Mouse (Mus musculus): ENCODE measurements around the gene Hist4h4. TPM values are rescaled to one million over a fixed set of nuclear protein-coding genes. Genes with fewer than 3 reads are reported as not detected.
A peak's percentile ranks its signal among the peaks of the same experiment; 100 is the strongest.

Gene Hist4h4
- 10 to 100 TPM in 1 of 2 experiments, 1 to 10 TPM in 1; 9.6 to 11.8 TPM for total RNA-seq (2021)

GRCm38 (mm10) chr6:136803739-136804633 is at the start of gene Hist4h4:
TSS of gene Hist4h4 (minus strand) at chr6:136804415.
- intact Hi-C loops (cut with DNase I) = no loop called here

DNA sequence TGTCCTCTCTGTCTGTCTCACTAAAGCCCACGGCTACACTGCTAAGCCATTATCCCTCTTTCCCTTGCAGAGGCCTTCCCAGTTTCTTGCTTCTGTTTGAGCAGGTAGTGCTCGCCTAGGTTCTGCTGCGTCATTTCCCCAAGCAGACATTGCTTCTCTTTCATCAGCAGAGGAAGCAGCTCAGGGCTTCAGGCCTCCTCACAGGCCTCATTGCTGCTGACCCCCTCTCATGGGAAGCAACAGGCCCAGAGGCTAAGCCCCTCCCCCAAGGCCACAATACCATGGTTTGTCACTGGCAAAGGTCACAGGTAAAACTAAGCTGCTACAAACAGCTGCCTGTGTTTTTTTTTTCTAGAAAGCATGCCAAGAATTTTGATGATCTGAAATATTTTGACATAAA is 48.5 kb upstream of the Hist4h4 start:
- intact Hi-C loops (cut with DNase I) = no loop called here
- DNase-seq (ENCODE audit: extremely low spot score in 1 of 2, low spot score in 2 of 2) = no peak

More at GRCm38 (mm10) chr6:136803739-136804633, at the start of gene Hist4h4:
- peak; percentile 93 to 98 for DNase-seq (ENCODE audit: extremely low spot score in 1 of 2, low spot score in 2 of 2)

DNA sequence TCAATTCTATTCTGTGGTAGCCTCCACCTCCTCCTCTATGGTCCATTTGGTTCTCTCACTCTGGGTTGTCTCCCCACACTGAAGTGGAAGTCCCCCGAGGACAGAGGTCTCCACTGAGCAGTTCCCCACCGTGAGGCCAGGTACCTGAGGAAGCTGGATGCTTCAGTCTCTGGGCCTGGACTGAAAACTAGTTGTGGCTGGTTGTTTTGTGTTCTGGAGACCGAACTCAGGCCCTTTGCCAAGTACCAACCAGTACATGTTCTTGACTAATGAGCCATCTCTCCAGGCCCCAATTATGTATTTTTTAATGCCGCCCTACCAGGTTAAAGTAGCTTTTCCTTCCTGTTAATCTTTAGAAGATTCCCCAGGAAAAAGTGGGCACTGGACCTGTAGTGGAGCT is 48.1 kb upstream of the Hist4h4 start:
- DNase-seq (ENCODE audit: extremely low spot score in 1 of 2, low spot score in 2 of 2) = no peak
- intact Hi-C loops (cut with DNase I) = no loop called here

DNA sequence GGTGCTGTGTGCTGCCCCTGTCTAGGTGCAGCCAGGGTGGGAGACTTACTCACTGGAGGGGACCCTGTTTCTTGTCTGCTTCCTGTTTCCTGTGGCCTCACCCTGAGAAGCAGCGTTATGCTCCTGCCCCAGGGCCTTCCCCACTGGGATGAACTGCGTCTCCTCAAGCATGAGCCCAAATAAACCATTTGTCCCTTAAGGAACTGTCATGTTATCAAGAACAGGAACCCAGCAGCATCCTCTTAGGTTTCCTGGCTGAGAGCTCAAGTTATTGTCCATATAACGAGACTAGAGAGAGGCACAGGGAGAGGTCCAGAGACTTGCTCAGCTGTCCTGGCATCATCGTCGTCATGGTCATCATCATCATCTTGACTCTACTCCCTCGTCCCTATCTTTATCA is 46.1 kb upstream of the Hist4h4 start:
- DNase-seq (ENCODE audit: extremely low spot score in 1 of 2, low spot score in 2 of 2) = no peak
- intact Hi-C loops (cut with DNase I) = no loop called here

GRCm38 (mm10) chr6:136848971-136849370 is 44.8 kb upstream of the Hist4h4 start:
- no peak for DNase-seq (ENCODE audit: extremely low spot score in 1 of 2, low spot score in 2 of 2)
- intact Hi-C loops (cut with DNase I) = no loop called here

DNA sequence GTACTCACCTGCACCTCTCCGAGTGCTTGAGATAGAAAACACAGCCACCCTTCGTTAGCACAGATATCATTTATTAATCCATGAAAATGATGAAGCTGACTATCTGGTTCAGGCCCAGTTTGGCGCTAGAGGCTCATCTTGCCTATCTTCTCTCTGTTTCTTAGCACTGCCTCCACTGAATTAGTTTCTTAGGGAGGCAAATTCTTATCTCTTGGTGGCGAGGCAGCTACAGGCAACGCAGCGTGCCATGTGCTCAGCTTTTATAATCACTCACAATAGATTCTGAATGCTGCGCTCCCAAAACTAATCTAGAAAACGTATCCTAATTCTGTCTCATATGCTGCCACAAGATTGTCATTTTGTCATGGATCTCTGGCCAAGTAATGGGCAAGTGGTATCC is 44.2 kb upstream of the Hist4h4 start:
- DNase-seq (ENCODE audit: extremely low spot score in 1 of 2, low spot score in 2 of 2) = no peak
- intact Hi-C loops (cut with DNase I) = no loop called here

GRCm38 (mm10) chr6:136847790-136848189 is 43.6 kb upstream of the Hist4h4 start:
- intact Hi-C loops (cut with DNase I) = no loop called here
- peak in 1 of 2 experiments; percentile 68 for DNase-seq (ENCODE audit: extremely low spot score in 1 of 2, low spot score in 2 of 2)

- intact Hi-C loops (cut with DNase I) = no loop called here
- no peak for DNase-seq (ENCODE audit: extremely low spot score in 1 of 2, low spot score in 2 of 2)
Measured at GRCm38 (mm10) chr6:136847267-136847666, 43.1 kb upstream of the Hist4h4 start.

DNA sequence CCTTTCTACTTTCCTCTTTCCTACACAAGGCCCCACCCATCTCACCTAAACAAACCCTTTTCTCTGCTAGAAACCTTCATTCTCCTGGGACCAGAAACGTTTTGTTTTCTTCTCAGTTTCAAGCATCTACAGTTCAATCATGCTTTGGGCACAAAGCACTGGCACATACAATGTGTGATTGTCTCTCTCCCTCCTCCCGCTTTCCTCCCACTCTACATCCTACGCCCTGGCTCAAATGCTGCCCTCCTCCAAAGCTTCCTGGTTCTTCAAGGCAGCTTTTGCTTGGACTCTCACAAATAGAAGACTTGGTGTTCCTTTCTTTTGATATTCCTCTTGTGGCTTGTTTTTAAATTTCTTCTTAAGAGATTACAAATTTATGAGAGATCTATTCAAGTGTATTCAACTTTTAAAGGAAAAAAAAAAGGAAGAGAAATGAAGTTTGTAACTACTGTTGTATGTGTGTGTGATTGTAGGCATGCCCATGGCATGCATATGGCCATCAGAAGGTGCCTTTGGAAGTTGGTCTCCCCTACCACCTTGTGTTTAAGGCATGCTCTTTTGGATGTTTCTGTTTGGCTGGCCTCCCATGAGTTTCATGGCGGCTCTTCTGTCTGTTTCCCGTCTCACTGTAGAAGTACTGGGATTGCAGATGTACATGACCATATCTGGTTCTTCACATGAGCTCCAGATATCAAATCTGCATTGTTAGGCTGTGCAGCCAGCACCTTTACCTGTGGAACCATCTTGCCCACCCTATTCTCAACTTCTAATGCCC is 41.7 kb upstream of the Hist4h4 start:
- peak in 1 of 2 experiments; percentile 5 for DNase-seq (ENCODE audit: extremely low spot score in 1 of 2, low spot score in 2 of 2)
- intact Hi-C loops (cut with DNase I) = no loop called here

DNA sequence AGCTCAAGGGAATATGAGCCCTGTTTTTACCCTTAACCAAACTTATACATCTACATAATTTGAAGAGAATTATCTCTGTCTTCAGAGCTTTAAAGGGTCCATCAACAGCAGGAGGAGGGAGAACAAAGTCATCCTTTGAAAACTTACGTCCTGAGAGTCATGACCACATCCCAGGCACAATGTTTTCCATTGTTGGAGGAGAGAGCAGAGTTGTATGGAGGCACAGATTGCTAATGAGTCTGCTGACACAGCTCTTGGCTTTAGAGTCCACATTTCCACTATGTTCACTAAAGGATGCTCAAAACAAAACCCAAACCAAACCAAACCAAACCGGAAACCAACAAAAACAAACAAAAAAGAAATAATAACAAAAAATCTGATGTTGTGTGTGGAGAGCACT is 40.7 kb upstream of the Hist4h4 start:
- DNase-seq (ENCODE audit: extremely low spot score in 1 of 2, low spot score in 2 of 2) = no peak
- intact Hi-C loops (cut with DNase I) = no loop called here

DNA sequence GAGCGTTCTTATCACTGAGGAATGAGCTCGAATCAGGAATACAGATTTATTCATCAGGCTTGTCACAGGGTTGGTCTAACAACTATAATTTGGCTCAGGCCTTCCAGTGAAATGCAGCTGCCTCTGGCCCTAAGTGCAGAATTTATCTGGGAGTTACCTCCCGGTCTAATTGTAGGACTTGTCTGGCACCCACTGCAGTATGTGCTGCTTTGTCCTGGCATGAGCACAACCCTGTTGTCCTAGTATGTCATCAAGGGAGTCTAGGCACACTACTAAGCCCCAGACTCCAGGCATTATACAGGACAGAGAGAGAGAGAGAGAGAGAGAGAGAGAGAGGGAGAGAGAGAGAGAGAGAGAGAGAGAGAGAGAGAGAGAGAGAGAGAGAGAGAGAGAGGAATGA is 33.1 kb upstream of the Hist4h4 start:
- no peak for DNase-seq (ENCODE audit: extremely low spot score in 1 of 2, low spot score in 2 of 2)

GRCm38 (mm10) chr6:136835352-136835751 is 31.1 kb upstream of the Hist4h4 start, which contains the start of gene Smco3:
TSS of gene Smco3 (minus strand) at chr6:136835452.
- intact Hi-C loops (cut with DNase I) = no loop called here
- DNase-seq (ENCODE audit: extremely low spot score in 1 of 2, low spot score in 2 of 2) = no peak

More for the DNA sequence above, 33.1 kb upstream of the Hist4h4 start:
- intact Hi-C loops (cut with DNase I) = no loop called here

GRCm38 (mm10) chr6:136831712-136832111 is 27.5 kb upstream of the Hist4h4 start:
- intact Hi-C loops (cut with DNase I) = no loop called here
- DNase-seq (ENCODE audit: extremely low spot score in 1 of 2, low spot score in 2 of 2) = no peak

DNA sequence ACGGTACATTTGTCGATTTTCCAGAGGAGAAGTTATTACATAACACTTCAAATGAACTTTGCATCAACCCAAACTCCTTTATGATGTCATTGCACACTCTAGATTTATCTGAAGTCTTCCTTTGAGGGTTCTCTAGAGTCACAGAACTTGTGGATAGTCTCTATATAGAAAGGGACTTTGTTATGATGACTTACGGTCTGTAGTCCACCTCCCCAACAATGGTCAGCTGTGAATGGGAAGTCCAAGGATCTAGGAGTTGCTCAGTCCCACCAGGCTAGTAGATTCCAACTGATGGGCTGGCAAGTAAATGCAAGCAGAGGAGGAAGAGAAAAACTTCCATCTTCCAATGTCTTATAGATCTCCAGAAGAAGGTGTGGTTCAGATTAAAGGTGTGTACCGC is 24.5 kb upstream of the Hist4h4 start:
- DNase-seq (ENCODE audit: extremely low spot score in 1 of 2, low spot score in 2 of 2) = no peak
- intact Hi-C loops (cut with DNase I) = no loop called here

GRCm38 (mm10) chr6:136827881-136828561 is 23.8 kb upstream of the Hist4h4 start, which contains the start of gene Wbp11:
TSS of gene Wbp11 (minus strand) at chr6:136828233.
- intact Hi-C loops (cut with DNase I) = no loop called here
- DNase-seq (ENCODE audit: extremely low spot score in 1 of 2, low spot score in 2 of 2) = peak; percentile 97 to 98

DNA sequence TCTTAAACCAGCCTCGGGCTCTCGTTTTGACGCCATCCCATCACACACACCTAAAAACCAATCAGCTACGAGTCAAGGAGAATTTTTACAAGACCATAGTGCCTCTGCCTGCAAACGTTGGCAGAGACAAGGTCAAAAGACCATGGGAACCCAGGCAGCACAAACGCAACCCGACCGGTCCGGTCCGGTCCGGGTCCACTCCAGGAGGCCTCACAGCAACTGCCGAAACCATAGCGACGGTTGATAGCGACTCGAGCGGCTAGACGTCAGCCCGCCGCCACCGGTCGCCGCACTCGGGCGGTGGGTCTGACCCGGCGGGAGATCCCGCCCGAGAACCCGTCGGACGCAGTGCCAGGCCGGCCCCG is 23.3 kb upstream of the Hist4h4 start, which contains the start of gene BC049715:
TSS of gene BC049715 (plus strand) at position 111 of the 365 bp plus-strand sequence.
- no peak for DNase-seq (ENCODE audit: extremely low spot score in 1 of 2, low spot score in 2 of 2)
- intact Hi-C loops (cut with DNase I) = no loop called here

GRCm38 (mm10) chr6:136827116-136827515 is 22.9 kb upstream of the Hist4h4 start:
- intact Hi-C loops (cut with DNase I) = no loop called here
- DNase-seq (ENCODE audit: extremely low spot score in 1 of 2, low spot score in 2 of 2) = no peak

GRCm38 (mm10) chr6:136824987-136825386 is 20.8 kb upstream of the Hist4h4 start:
- intact Hi-C loops (cut with DNase I) = no loop called here
- no peak for DNase-seq (ENCODE audit: extremely low spot score in 1 of 2, low spot score in 2 of 2)

GRCm38 (mm10) chr6:136821086-136821485 is 16.9 kb upstream of the Hist4h4 start:
- intact Hi-C loops (cut with DNase I) = no loop called here
- DNase-seq (ENCODE audit: extremely low spot score in 1 of 2, low spot score in 2 of 2) = no peak
